Mouse (Mus musculus) lung, adult 2 months (tissue): ENCODE results near the gene Flvcr1.

ENCODE experiments used
- CTCF ChIP-seq: fragments of 200-500 bp; IDR thresholded peaks from 2 replicates; pipeline ENCODE4 v1.5.1; 2011; ENCODE audit warnings: mild to moderate bottlenecking, low read length, control low read depth; ENCODE audit not compliant: insufficient read depth
- POLR2A ChIP-seq: fragments of 200-500 bp; IDR thresholded peaks from 2 replicates; pipeline ENCODE4 v1.6.1; 2011; ENCODE audit warnings: low read depth, mild to moderate bottlenecking, control low read depth, low read length, borderline replicate concordance; ENCODE audit errors: extremely low read depth

GRCm38 (mm10) chr1:190978511-190979073 is 47.4 kb downstream of the Flvcr1 start:
- TF ChIP-seq CTCF (no peak), POLR2A (no peak)
